In genomic region chr2:26468376-26468775, GRCm38 (mm10) we compare ENCODE assay signal across 18 mouse cellular contexts.
"Had no signal": no experiment of that assay in that cellular context is flagged by ENCODE, and none has a peak within 500 bp of the region (broad histone marks: within the 10 kb centered on the region; RNA-seq: fewer than 3 reads in every experiment).

No protein-coding gene starts in this region.

- H3K4me2 ChIP-seq: limb, embryonic 13.5 days; liver, embryonic 12.5 days; liver, embryonic 15.5 days; lung, embryonic 15.5 days; midbrain, embryonic 15.5 days; neural tube, embryonic 13.5 days had no signal

- H3K27ac ChIP-seq: kidney, postnatal 0 days; limb, embryonic 13.5 days; liver, embryonic 12.5 days; liver, embryonic 15.5 days; lung, embryonic 15.5 days; midbrain, embryonic 10.5 days; midbrain, embryonic 15.5 days; neural tube, embryonic 13.5 days had no signal

- H3K9ac ChIP-seq: limb, embryonic 13.5 days; liver, embryonic 12.5 days; liver, embryonic 15.5 days; lung, embryonic 15.5 days; midbrain, embryonic 15.5 days; neural tube, embryonic 13.5 days had no signal

- ATAC-seq: intestine, postnatal 0 days; liver, embryonic 12.5 days; midbrain, embryonic 15.5 days had no signal

- DNase-seq: kidney, adult 2 months; kidney, postnatal 25 days; left cerebral cortex, postnatal 4 days; liver; lung, adult 18-20 months; lung, postnatal 10 days; lung, postnatal 36 days; retina, postnatal 1 day had no signal

- H3K27me3 ChIP-seq: limb, embryonic 13.5 days; liver, embryonic 12.5 days; liver, embryonic 15.5 days; lung, embryonic 15.5 days; midbrain, embryonic 15.5 days; neural tube, embryonic 13.5 days had no signal

- H3K4me1 ChIP-seq: limb, embryonic 13.5 days; liver, embryonic 12.5 days; lung, embryonic 15.5 days had no signal

- H3K4me3 ChIP-seq: limb, embryonic 13.5 days; liver, embryonic 12.5 days; liver, embryonic 15.5 days; lung, embryonic 15.5 days; megakaryocyte, embryonic 14.5 days; midbrain, embryonic 10.5 days; midbrain, embryonic 15.5 days; neural tube, embryonic 13.5 days had no signal

- H3K36me3 ChIP-seq: midbrain, embryonic 15.5 days had no signal

- H3K9me3 ChIP-seq: limb, embryonic 13.5 days; liver, embryonic 12.5 days; liver, embryonic 15.5 days; lung, embryonic 15.5 days; megakaryocyte, embryonic 14.5 days; midbrain, embryonic 10.5 days; midbrain, embryonic 15.5 days; neural tube, embryonic 13.5 days had no signal
